Mouse (Mus musculus): Measurements from ENCODE around the gene Arhgap17. TPM values are rescaled to one million over a fixed set of nuclear protein-coding genes. Genes with fewer than 3 reads are reported as not detected.

Arhgap17 gene
- total and polyA plus RNA-seq, 3 experiments = 2.6 to 124 (median 33.7) TPM

GRCm38 (mm10) chr7:123276568-123276967, 93.1 kb downstream of the Arhgap17 start:
- Histone ChIP-seq H3K4me1 (ENCODE audit: control insufficient read depth in 1 of 2, insufficient read depth in 2 of 2, low read length in 2 of 2) (no peaks in the 10 kb centered on the region), H3K27me3 (ENCODE audit: control insufficient read depth in 1 of 2, insufficient read depth in 2 of 2, low read length in 2 of 2) (no peaks in the 10 kb centered on the region), H3K4me3 (ENCODE audit: control insufficient read depth in 1 of 2, insufficient read depth in 1 of 2, low read depth in 2 of 2, low read length in 2 of 2) (no peak overlapping the region), H3K27ac (ENCODE audit: control insufficient read depth, low read depth, low read length) (no peak overlapping the region), H3K9me3 (replicated peaks; ENCODE audit: insufficient read depth, low read length) (no peaks in the 10 kb centered on the region), H3K36me3 (ENCODE audit: control insufficient read depth in 1 of 2, insufficient read depth in 2 of 2, low read length in 2 of 2) (no peaks in the 10 kb centered on the region; a peak in 1 of 4 replicates), H3K79me2 (ENCODE audit: control insufficient read depth, insufficient read depth, low read length, poor library complexity) (no peaks in the 10 kb centered on the region), H3K9ac (ENCODE audit: control insufficient read depth, low read depth, low read length, poor library complexity, severe bottlenecking) (no peak overlapping the region)
- DNase-seq (ENCODE audit: low read depth, low spot score) = no peak
- no peak for TF ChIP-seq MAFK (IDR thresholded peaks at IDR 0.05; ENCODE audit: borderline replicate concordance, low read depth, low read length)
- TF ChIP-seq HCFC1 (IDR thresholded peaks at IDR 0.05; ENCODE audit: low read depth, low read length) = no peak
- TF ChIP-seq GABPA (IDR thresholded peaks at IDR 0.05; ENCODE audit: low read depth, low read length) = no peak
- no peak for TF ChIP-seq RAD21 (IDR thresholded peaks at IDR 0.05; ENCODE audit: low read depth, low read length)
- TF ChIP-seq USF2 (IDR thresholded peaks at IDR 0.05; ENCODE audit: borderline replicate concordance in 1 of 2, insufficient read depth in 1 of 2, low read depth in 1 of 2, low read length in 2 of 2) = no peak
- no peak for TF ChIP-seq EP300 (IDR thresholded peaks at IDR 0.05; ENCODE audit: low read depth in 1 of 2, low read length in 2 of 2)
- no peak for TF ChIP-seq ZNF384 (IDR thresholded peaks at IDR 0.05; ENCODE audit: low read depth, low read length)
- no peak for TF ChIP-seq E2F4 (IDR thresholded peaks at IDR 0.05; ENCODE audit: borderline replicate concordance, low read depth, low read length)
- TF ChIP-seq NRF1 (IDR thresholded peaks at IDR 0.05; ENCODE audit: insufficient read depth, low read depth, low read length, poor library complexity, severe bottlenecking) = no peak
- no peak for TF ChIP-seq KAT2A (conservative IDR thresholded peaks at IDR 0.05; ENCODE audit: low read depth, low read length)
- no peak for TF ChIP-seq JUND (IDR thresholded peaks at IDR 0.05; ENCODE audit: low read depth, low read length)
- no peak for TF ChIP-seq MEF2A (IDR thresholded peaks at IDR 0.05; ENCODE audit: extremely low read depth, insufficient replicate concordance, low read depth, low read length, poor library complexity, severe bottlenecking)
- no peak for TF ChIP-seq MAX (IDR thresholded peaks at IDR 0.05; ENCODE audit: low read length)
- no peak for TF ChIP-seq TBP (IDR thresholded peaks at IDR 0.05; ENCODE audit: low read depth, low read length)
- no peak for TF ChIP-seq SMC3 (IDR thresholded peaks at IDR 0.05; ENCODE audit: low read depth, low read length)
- TF ChIP-seq RCOR1 (IDR thresholded peaks at IDR 0.05; ENCODE audit: low read depth, low read length) = no peak
- TF ChIP-seq NELFE (IDR thresholded peaks at IDR 0.05; ENCODE audit: low read depth, low read length) = no peak
- no peak for TF ChIP-seq MXI1 (IDR thresholded peaks at IDR 0.05; ENCODE audit: low read depth, low read length)

DNA sequence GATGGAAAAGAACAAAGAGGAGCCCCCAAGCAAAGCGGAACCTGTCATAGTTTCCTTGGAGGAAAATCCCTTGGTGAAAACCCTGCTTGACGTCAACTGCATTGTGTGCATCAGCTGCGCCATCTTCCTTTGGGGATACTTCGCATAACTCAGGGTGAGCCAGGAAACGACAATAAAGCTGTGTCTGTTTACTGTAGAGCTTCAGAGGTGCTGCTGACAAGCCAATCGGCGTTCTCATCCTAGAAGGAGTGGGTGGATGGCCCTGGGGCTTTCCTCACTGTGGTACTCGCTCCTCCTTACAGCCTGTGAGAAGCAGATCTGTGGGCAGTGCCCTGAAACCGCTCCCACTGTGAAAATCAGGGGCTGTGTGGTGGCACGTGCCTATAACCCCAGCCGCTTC, 96.7 kb downstream of the Arhgap17 start:
- H3K27me3 ChIP-seq (ENCODE audit: control insufficient read depth in 1 of 2, insufficient read depth in 2 of 2, low read length in 2 of 2) = peaks cover 0 to 2% of the 10 kb centered on the region in 2 experiments; a peak in 1 of 4 replicates
- no peak overlapping the region for H3K27ac ChIP-seq (ENCODE audit: control insufficient read depth, low read depth, low read length)
- no peaks in the 10 kb centered on the region for H3K4me1 ChIP-seq (ENCODE audit: control insufficient read depth in 1 of 2, insufficient read depth in 2 of 2, low read length in 2 of 2)
- no peak for TF ChIP-seq RAD21 (IDR thresholded peaks at IDR 0.05; ENCODE audit: low read depth, low read length)
- no peak for TF ChIP-seq CHD1 (IDR thresholded peaks at IDR 0.05; ENCODE audit: low read depth, low read length)
- TF ChIP-seq TCF12 (IDR thresholded peaks at IDR 0.05; ENCODE audit: low read depth, low read length) = no peak
- TF ChIP-seq KAT2A (conservative IDR thresholded peaks at IDR 0.05; ENCODE audit: low read depth, low read length) = no peak
- TF ChIP-seq GABPA (IDR thresholded peaks at IDR 0.05; ENCODE audit: low read depth, low read length) = no peak
- TF ChIP-seq ZMIZ1 (IDR thresholded peaks at IDR 0.05; ENCODE audit: low read depth, low read length) = no peak
- no peak for TF ChIP-seq HCFC1 (IDR thresholded peaks at IDR 0.05; ENCODE audit: low read depth, low read length)
- no peak for TF ChIP-seq ZC3H11A (IDR thresholded peaks at IDR 0.05; ENCODE audit: low read depth, low read length)
- no peak for TF ChIP-seq TAL1 (IDR thresholded peaks at IDR 0.05; ENCODE audit: low read length)
- no peak for TF ChIP-seq CTCF (IDR thresholded peaks at IDR 0.05 in 2 of 3, conservative IDR thresholded peaks at IDR 0.05 in 1 of 3; ENCODE audit: control insufficient read depth in 1 of 3, insufficient read depth in 1 of 3, low read depth in 2 of 3, low read length in 3 of 3, poor library complexity in 1 of 3, severe bottlenecking in 1 of 3)
- no peak for TF ChIP-seq MAX (IDR thresholded peaks at IDR 0.05; ENCODE audit: low read length)
- TF ChIP-seq SIN3A (IDR thresholded peaks at IDR 0.05; ENCODE audit: low read length) = no peak
- no peak for TF ChIP-seq MXI1 (IDR thresholded peaks at IDR 0.05; ENCODE audit: low read depth, low read length)
- TF ChIP-seq ZKSCAN1 (IDR thresholded peaks at IDR 0.05; ENCODE audit: low read depth, low read length) = no peak
- TF ChIP-seq POLR2AphosphoS2 (IDR thresholded peaks at IDR 0.05; ENCODE audit: low read length) = no peak
- no peak for TF ChIP-seq E2F4 (IDR thresholded peaks at IDR 0.05; ENCODE audit: borderline replicate concordance, low read depth, low read length)
- no peaks in the 10 kb centered on the region for H3K36me3 ChIP-seq (ENCODE audit: control insufficient read depth in 1 of 2, insufficient read depth in 2 of 2, low read length in 2 of 2)
- H3K79me2 ChIP-seq (ENCODE audit: control insufficient read depth, insufficient read depth, low read length, poor library complexity) = no peaks in the 10 kb centered on the region
- H3K9me3 ChIP-seq (replicated peaks; ENCODE audit: insufficient read depth, low read length) = no peaks in the 10 kb centered on the region
- no peak for DNase-seq (ENCODE audit: low read depth, low spot score)
- no peak overlapping the region for H3K4me3 ChIP-seq (ENCODE audit: control insufficient read depth in 1 of 2, insufficient read depth in 1 of 2, low read depth in 2 of 2, low read length in 2 of 2)
- H3K9ac ChIP-seq (ENCODE audit: control insufficient read depth, low read depth, low read length, poor library complexity, severe bottlenecking) = no peak overlapping the region
